Mouse (Mus musculus): ENCODE results near the gene Pitpnc1.

The Pitpnc1 gene

DNA sequence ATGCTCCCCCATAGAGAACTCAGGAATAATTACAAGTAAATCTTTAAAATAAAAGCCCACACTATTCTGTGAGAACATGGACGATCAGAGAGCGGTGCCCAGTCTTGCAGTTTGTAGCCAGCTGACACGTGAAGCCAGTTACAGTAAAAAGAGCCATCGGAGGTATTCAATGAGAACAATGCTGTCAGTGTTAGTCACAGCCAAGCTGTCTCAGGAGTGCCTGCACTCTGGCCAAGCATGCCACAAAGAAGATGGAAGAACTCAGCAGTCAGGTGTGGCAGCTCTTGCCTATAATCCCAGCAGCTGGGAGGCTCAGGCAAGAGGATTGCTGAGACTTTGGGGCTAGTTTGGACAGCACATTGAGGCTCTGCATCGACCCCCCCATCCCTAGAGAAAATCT is 111.8 kb downstream of the Pitpnc1 start:
- no peak for DNase-seq

- DNase-seq = no peak
Observed at GRCm38 (mm10) chr11:107356224-107356623, 114.3 kb downstream of the Pitpnc1 start.

- no peak for DNase-seq
Observed at GRCm38 (mm10) chr11:107355526-107355925, 115.0 kb downstream of the Pitpnc1 start.

DNA sequence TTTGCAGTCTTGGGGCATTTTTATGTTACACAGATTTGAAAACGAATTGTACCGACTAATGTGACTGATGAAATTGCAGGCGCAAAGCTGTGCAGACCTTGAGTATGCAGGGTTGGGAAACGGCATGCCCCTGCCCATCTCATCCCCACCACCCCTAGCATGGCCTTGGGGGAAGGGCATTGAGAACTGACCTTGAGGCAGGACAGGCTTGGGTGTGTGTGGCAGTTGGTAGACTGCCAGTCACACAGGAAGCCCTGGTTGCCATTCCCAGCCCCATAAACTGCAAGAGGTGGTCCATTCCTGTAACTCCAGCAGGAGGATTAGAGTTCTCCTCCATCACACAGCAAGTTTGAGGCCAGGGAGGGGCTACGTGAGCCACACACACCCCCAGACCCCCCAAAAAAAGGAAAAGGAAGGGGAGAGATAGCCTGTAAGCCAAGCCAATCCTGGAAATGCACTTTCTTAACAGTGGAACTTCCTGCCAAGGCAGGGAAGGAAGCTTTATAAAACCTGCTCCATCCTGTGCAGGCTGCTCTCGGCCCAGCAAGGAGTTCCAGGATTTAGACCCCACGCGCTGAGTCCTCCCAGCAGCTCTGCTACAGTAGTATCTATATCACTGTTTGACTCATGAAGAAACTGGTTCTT is 115.9 kb downstream of the Pitpnc1 start:
- DNase-seq = no peak

GRCm38 (mm10) chr11:107352596-107352995 is 117.9 kb downstream of the Pitpnc1 start:
- no peak for DNase-seq

DNA sequence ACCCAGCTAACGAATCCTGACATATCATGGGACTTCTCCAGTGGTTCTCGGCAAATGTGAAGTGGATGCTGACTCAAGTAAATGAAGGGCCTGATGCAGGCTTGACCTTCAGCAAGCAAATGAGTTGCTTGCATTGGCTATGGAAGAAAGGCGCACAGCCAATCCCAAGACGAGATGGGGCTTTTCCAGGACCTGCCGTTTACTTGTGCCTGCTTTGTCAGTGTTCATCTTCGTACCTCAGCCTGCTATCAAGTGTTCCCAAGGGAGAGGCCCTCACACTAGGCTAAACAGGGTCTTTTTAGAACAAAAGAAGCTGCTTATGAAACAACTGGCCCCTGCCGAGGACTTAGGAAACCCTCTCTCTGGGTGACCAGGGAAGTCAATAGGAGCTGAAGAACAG is 120.7 kb downstream of the Pitpnc1 start:
- DNase-seq = no peak

DNA sequence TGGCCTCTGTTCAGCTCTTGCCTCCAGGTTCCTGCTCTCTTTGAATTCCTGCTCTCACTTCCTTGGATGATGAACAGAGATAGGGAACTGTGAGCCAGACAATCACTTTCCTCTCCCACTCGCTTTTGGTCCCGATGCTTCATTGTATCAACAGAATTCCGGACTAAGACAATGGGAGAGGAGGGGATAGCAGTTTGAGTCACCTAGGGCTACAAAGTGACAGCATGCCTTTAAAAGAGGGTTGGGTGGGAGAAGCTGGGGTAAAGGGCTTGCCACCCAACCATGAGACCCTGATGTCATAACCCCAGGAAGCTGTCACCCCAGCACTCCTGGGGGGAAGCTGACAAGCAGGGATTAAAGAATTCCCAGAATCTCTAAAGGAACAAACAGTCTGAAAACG is 127.5 kb downstream of the Pitpnc1 start:
- DNase-seq = no peak

DNA sequence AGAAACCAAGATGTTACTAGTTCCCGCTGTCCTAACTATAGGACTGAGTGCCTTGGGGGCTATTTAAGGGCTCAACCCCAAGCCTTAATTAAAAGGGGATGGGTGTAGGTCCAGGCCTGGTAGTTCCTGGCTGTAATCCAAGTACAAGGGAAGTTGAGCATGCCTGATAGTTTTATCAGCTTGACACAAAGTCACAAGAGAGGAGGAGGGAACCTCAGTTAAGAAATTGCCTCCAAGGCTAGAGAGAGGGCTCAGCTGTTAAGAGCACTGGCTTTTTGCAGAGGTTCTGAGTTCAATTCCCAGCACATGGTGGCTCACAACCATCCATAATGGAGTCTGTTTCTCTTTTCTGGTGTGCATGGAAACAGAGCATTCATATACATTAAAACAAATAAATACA is 128.1 kb downstream of the Pitpnc1 start:
- DNase-seq = no peak

DNA sequence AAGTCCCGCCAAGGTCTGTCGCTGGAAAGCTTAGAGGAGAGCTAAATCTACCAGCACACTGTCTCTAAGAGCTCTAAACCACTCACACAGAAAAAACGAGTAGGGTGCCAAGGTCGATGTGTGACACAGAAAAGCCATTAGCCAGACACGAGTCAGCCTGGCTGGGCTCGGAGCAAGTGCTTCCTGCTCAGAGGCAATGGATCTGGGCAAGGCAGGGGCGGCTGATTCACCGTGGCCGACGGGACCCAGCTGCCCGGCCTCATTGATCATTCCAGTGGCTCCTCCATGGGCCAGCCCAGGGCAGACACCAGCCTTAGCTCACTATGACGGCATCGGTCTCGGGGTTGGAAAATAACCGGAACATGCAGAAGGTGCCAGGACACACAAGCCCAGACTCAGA is 129.2 kb downstream of the Pitpnc1 start:
- no peak for DNase-seq

GRCm38 (mm10) chr11:107340793-107341192 is 129.7 kb downstream of the Pitpnc1 start:
- DNase-seq = no peak

GRCm38 (mm10) chr11:107339224-107339805 is 131.2 kb downstream of the Pitpnc1 start:
- no peak for DNase-seq

- DNase-seq = no peak
Observed at GRCm38 (mm10) chr11:107337391-107338148, 132.9 kb downstream of the Pitpnc1 start.

- DNase-seq = no peak
Observed at GRCm38 (mm10) chr11:107335756-107336155, 134.7 kb downstream of the Pitpnc1 start.

DNA sequence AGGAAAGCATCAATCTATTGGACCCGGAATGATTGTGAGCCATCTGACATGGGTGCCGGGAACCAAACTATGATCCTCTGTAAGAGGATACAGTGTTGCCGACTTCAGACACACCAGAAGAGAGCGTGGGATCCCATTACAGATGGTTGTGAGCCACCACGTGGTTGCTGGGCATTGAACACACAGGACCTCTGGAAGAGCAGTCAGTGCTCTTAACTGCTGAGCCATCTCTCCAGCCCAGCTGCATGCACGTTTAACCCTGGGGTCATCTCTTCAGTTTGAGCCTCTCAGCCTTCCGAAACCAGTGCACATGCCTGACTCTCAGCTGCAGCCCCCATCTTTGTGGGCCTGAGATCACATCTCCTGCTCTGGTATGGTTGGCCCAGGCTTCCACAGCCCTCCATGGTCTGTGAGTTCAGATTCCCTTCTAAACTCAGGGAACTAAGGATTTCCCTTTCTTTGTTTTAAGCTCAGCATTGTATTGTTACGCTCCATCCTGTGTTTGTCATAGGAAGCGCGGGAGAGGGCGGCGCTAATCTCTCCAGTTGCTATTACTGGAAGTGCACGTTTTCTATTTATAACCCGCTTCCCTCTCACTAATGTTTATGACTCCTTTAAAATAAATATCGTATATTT is 135.5 kb downstream of the Pitpnc1 start:
- no peak for DNase-seq

- DNase-seq = no peak
Observed at GRCm38 (mm10) chr11:107332905-107333304, 137.6 kb downstream of the Pitpnc1 start.

DNA sequence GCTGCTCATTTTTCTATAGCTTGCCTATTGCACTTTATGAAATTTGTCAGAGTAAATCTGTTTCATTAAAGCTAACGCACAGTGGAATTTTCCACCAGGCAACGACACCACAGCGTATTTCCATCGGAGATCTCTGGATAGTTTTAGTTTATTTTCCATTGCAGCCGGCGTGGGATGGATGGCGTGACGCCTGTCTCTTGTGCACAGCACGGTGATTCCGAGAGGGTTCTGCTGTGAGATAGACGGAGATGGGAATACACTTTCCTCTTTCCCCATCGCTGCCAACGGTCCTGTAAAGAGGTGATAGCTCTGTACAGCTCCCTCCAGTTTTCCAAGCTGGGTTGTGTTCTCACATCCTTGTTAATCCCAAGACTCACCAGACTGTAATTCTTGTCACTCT is 138.2 kb downstream of the Pitpnc1 start:
- no peak for DNase-seq

- no peak for DNase-seq
Observed at GRCm38 (mm10) chr11:107331425-107331824, 139.1 kb downstream of the Pitpnc1 start.

- DNase-seq = no peak
Observed at GRCm38 (mm10) chr11:107327326-107327725, 143.2 kb downstream of the Pitpnc1 start.

- DNase-seq = no peak
Observed at GRCm38 (mm10) chr11:107325739-107326725, 144.5 kb downstream of the Pitpnc1 start.

GRCm38 (mm10) chr11:107325226-107325625 is 145.3 kb downstream of the Pitpnc1 start:
- DNase-seq = no peak

DNA sequence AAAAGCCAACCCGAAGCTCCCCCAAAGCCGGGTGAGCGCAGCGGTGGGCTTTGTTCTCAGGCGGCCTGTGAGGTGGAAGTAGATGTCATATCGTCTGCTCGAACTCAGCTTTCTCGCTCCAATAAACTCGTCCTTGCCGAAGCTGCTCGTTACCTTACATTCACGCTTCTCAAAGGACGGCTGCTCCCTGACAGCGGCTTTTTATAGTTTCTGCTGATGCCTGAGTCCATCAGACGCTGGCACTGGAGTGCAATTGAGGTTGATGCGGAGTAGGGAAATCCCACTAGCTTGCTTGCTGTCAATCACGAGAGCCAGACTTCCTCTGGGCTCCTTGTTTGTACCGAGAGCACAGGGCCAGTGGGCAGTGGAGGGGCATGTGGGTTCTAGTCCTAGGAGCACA is 147.3 kb downstream of the Pitpnc1 start:
- no peak for DNase-seq

DNA sequence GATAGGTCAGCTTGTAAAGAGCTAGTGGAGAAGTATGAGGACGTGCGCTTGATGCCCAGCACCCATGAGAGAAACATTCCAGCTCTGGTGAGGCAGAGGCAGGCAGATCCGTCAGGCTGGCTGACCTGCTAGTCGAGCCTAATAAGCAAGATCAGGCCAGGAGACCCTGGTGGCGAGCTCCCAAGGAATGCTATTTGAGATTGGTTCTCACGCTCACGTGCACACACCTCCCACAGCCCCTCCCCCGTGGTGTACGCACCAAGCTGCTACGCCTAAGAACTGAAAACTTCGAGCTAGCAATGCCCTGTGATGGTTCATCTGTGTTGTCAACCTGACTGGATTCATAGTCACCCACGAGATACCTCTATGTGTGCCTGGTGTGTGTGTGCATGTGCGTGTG is 148.3 kb downstream of the Pitpnc1 start:
- no peak for DNase-seq

All from thymus, adult 18-20 months (tissue).